Mouse (Mus musculus): ENCODE measurements at regions not wholly inside any gene's neighbourhood (a gene's known extent, or its start where the extent isn't known, plus 50 kb on each side); places are given as distances from the start of the nearest gene placed in this dataset.

GRCm38 (mm10) chr7:142593729-142594375 lies 61.4 kb downstream of the Mrpl23 start:
- peak; percentile 24 for DNase-seq (ENCODE audit: low read depth, low spot score)
- WGBS, result 34% methylated on average over 8 of the region's 8 CpGs

- WGBS, result 21% methylated on average over 1 of the region's 1 CpGs
- no peak for DNase-seq (ENCODE audit: low read depth, low spot score)
Observed at GRCm38 (mm10) chr7:142595412-142595811, 62.9 kb downstream of the Mrpl23 start.

- 87% methylated on average over 1 of the region's 1 CpGs for WGBS
- no peak for DNase-seq (ENCODE audit: low read depth, low spot score)
Observed at GRCm38 (mm10) chr7:142596211-142596610, 63.7 kb downstream of the Mrpl23 start.

- no peak for DNase-seq (ENCODE audit: low read depth, low spot score)
- 86% methylated on average over 7 of the region's 7 CpGs for WGBS
Observed at GRCm38 (mm10) chr7:142597961-142598360, 65.5 kb downstream of the Mrpl23 start.

- WGBS, result 59% methylated on average over 15 of the region's 15 CpGs
Observed at GRCm38 (mm10) chr7:142599942-142600341, 66.7 kb downstream of the Igf2 start.

GRCm38 (mm10) chr7:142600400-142600799 lies 66.2 kb downstream of the Igf2 start:
- no peak for DNase-seq (ENCODE audit: low read depth, low spot score)
- WGBS, result 39% methylated on average over 1 of the region's 1 CpGs

More at GRCm38 (mm10) chr7:142599942-142600341, 66.7 kb downstream of the Igf2 start:
- no peak for DNase-seq (ENCODE audit: low read depth, low spot score)

All from large intestine, adult 2 months (tissue).